Mouse (Mus musculus) MEL (cell line): ENCODE measurements around the gene Ccdc71. TPM values are rescaled to one million over a fixed set of nuclear protein-coding genes. Genes with fewer than 3 reads are reported as not detected.

Experiments used
- DNase-seq: peaks from one replicate; pipeline ENCODE4 v3.0.0; 2011; ENCODE audit warnings: low read depth, low spot score
- H3K27ac ChIP-seq: 2 replicates; pipeline ENCODE4 v1.5.1; 2012; ENCODE audit warnings: low read depth, mild to moderate bottlenecking, control low read depth, low read length, moderate library complexity; ENCODE audit not compliant: control insufficient read depth
- H3K27me3 ChIP-seq, 2 experiments: fragments of 150-350 bp in 1 of 2; sonication (generic) in 1 of 2; 2 replicates each; pipeline ENCODE4 v1.6.1; 2012; ENCODE audit warnings: low read length in 2 of 2, mild to moderate bottlenecking in 2 of 2, improper control_type of control experiment in 1 of 2, moderate library complexity in 1 of 2; ENCODE audit not compliant: insufficient read depth in 2 of 2, control insufficient read depth in 1 of 2
- H3K36me3 ChIP-seq, 2 experiments: 2 replicates each; pipeline ENCODE4 v1.6.1; 2012 to 2014; ENCODE audit warnings: low read length in 2 of 2, improper control_type of control experiment in 1 of 2, inconsistent platforms in 1 of 2, mild to moderate bottlenecking in 1 of 2; ENCODE audit not compliant: insufficient read depth in 2 of 2, control insufficient read depth in 1 of 2
- H3K4me1 ChIP-seq, 2 experiments: fragments of 150-350 bp in 1 of 2; sonication (generic) in 1 of 2; 2 replicates each; pipeline ENCODE4 v1.6.1; 2012; ENCODE audit warnings: low read length in 2 of 2, improper control_type of control experiment in 1 of 2, mild to moderate bottlenecking in 1 of 2; ENCODE audit not compliant: insufficient read depth in 2 of 2, control insufficient read depth in 1 of 2
- H3K4me3 ChIP-seq, 2 experiments: fragments of 150-350 bp in 1 of 2; sonication (generic) in 1 of 2; 2 replicates each; pipeline ENCODE4 v1.5.1; 2012; ENCODE audit warnings: low read depth in 2 of 2, low read length in 2 of 2, mild to moderate bottlenecking in 2 of 2, moderate library complexity in 2 of 2, control low read depth in 1 of 2, improper control_type of control experiment in 1 of 2; ENCODE audit not compliant: control insufficient read depth in 1 of 2, insufficient read depth in 1 of 2
- H3K79me2 ChIP-seq: 2 replicates; pipeline ENCODE4 v1.6.1; 2012; ENCODE audit warnings: mild to moderate bottlenecking, low read length, moderate library complexity; ENCODE audit not compliant: control insufficient read depth, poor library complexity, insufficient read depth
- H3K9ac ChIP-seq: 2 replicates; pipeline ENCODE4 v1.6.1; 2012; ENCODE audit warnings: low read depth, mild to moderate bottlenecking, control low read depth, low read length, moderate library complexity; ENCODE audit not compliant: control insufficient read depth, poor library complexity, severe bottlenecking
- H3K9me3 ChIP-seq: fragments of 150-350 bp; sonication (generic); replicated peaks from 2 replicates; pipeline ENCODE4 v1.6.1; 2012; ENCODE audit warnings: mild to moderate bottlenecking, low read length, improper control_type of control experiment, moderate library complexity; ENCODE audit not compliant: insufficient read depth
- BHLHE40 ChIP-seq: IDR thresholded peaks from 2 replicates; pipeline ENCODE4 v1.6.1; 2012; ENCODE audit warnings: low read depth, mild to moderate bottlenecking, inconsistent platforms, low read length, improper control_type of control experiment, borderline replicate concordance
- CHD2 ChIP-seq: IDR thresholded peaks from 2 replicates; pipeline ENCODE4 v1.6.1; 2011; ENCODE audit warnings: low read length, improper control_type of control experiment
- E2F4 ChIP-seq: IDR thresholded peaks from 2 replicates; pipeline ENCODE4 v1.6.1; 2011; ENCODE audit warnings: low read depth, low read length, improper control_type of control experiment, borderline replicate concordance
- EP300 ChIP-seq, 2 experiments: IDR thresholded peaks; 2 replicates each; pipeline ENCODE4 v1.6.1; 2011; ENCODE audit warnings: improper control_type of control experiment in 2 of 2, low read length in 2 of 2, low read depth in 1 of 2, mild to moderate bottlenecking in 1 of 2
- ETS1 ChIP-seq: IDR thresholded peaks from 2 replicates; pipeline ENCODE4 v1.6.1; 2012; ENCODE audit warnings: low read depth, mild to moderate bottlenecking, inconsistent platforms, low read length, improper control_type of control experiment, moderate library complexity
- GATA1 ChIP-seq: IDR thresholded peaks from 2 replicates; pipeline ENCODE4 v1.6.1; 2011; ENCODE audit warnings: low read depth, low read length, improper control_type of control experiment
- HCFC1 ChIP-seq: IDR thresholded peaks from 2 replicates; pipeline ENCODE4 v1.6.1; 2012; ENCODE audit warnings: low read depth, mild to moderate bottlenecking, inconsistent platforms, low read length, improper control_type of control experiment, moderate library complexity
- MAFK ChIP-seq: IDR thresholded peaks from 2 replicates; pipeline ENCODE4 v1.6.1; 2011; ENCODE audit warnings: low read depth, mild to moderate bottlenecking, low read length, improper control_type of control experiment, borderline replicate concordance
- MAX ChIP-seq: IDR thresholded peaks from 2 replicates; pipeline ENCODE4 v1.6.1; 2011; ENCODE audit warnings: low read length, improper control_type of control experiment
- MYB ChIP-seq: IDR thresholded peaks from 2 replicates; pipeline ENCODE4 v1.6.1; 2011; ENCODE audit warnings: mild to moderate bottlenecking, low read depth, low read length, improper control_type of control experiment
- MYC ChIP-seq: IDR thresholded peaks from 2 replicates; pipeline ENCODE4 v1.6.1; 2011; ENCODE audit warnings: low read depth, mild to moderate bottlenecking, low read length, improper control_type of control experiment, moderate library complexity
- NRF1 ChIP-seq: IDR thresholded peaks from 2 replicates; pipeline ENCODE4 v1.6.1; 2014; ENCODE audit warnings: low read depth, mild to moderate bottlenecking, inconsistent platforms, low read length, improper control_type of control experiment, moderate library complexity; ENCODE audit not compliant: poor library complexity, insufficient read depth, severe bottlenecking
- SMC3 ChIP-seq: IDR thresholded peaks from 2 replicates; pipeline ENCODE4 v1.6.1; 2011; ENCODE audit warnings: low read depth, low read length, improper control_type of control experiment
- USF1 ChIP-seq: IDR thresholded peaks from 2 replicates; pipeline ENCODE4 v1.6.1; 2014; ENCODE audit warnings: low read depth, mild to moderate bottlenecking, inconsistent platforms, low read length, improper control_type of control experiment, moderate library complexity
- polyA plus RNA-seq, 2 experiments: library from polyadenylated mRNA; stranded (reverse) in 1 of 2; unstranded in 1 of 2; fragments of >175 nt in 1 of 2; fragments of >200 nt in 1 of 2; gene quantifications; 2 replicates each; pipeline versions ENCODE4 v1.2.1 to v1.2.4; 2012; ENCODE audit warnings: low replicate concordance in 2 of 2, low read depth in 1 of 2; ENCODE audit not compliant: insufficient read length in 2 of 2, insufficient read depth in 1 of 2, missing spikeins in 1 of 2
- total RNA-seq: library from RNA; depleted of rRNA; stranded (reverse); fragments of 300-350 nt; gene quantifications from 2 replicates; pipeline ENCODE4 v1.2.3, GENCODE M21; 2012

The Ccdc71 gene
- total and polyA plus RNA-seq, 3 experiments = 23.1 to 39.9 TPM; not detected in 1

- H3K4me3 ChIP-seq = peak overlapping the region in 1 of 2 experiments; percentile 54; a peak in 2 of 4 replicates
- DNase-seq = peak; percentile 35
- no peak for TF ChIP-seq NRF1
- no peak for TF ChIP-seq CHD2
- TF ChIP-seq USF1 = no peak
- no peak for TF ChIP-seq EP300 (IDR thresholded peaks at IDR 0.05; ENCODE audit: low read depth in 1 of 2, low read length in 2 of 2)
- TF ChIP-seq MYB = no peak
- no peak for TF ChIP-seq HCFC1
- TF ChIP-seq GATA1 = no peak
- TF ChIP-seq MAFK = no peak
- no peak for TF ChIP-seq MAX
- no peak for TF ChIP-seq MYC
- TF ChIP-seq E2F4 = no peak
- TF ChIP-seq BHLHE40 = no peak
- H3K27ac ChIP-seq = no peak overlapping the region
- no peaks in the 10 kb centered on the region; a peak in 1 of 4 replicates for H3K36me3 ChIP-seq
- H3K9me3 ChIP-seq = no peaks in the 10 kb centered on the region
- no peaks in the 10 kb centered on the region for H3K27me3 ChIP-seq
- H3K4me1 ChIP-seq = peaks cover 0 to 2% of the 10 kb centered on the region in 2 experiments; a peak in 1 of 4 replicates
- H3K79me2 ChIP-seq = no peaks in the 10 kb centered on the region
- H3K9ac ChIP-seq = peak overlapping the region; percentile 45
These were observed 18.4 kb downstream of the Ccdc71 start for GRCm38 (mm10) chr9:108478638-108479156.

DNA sequence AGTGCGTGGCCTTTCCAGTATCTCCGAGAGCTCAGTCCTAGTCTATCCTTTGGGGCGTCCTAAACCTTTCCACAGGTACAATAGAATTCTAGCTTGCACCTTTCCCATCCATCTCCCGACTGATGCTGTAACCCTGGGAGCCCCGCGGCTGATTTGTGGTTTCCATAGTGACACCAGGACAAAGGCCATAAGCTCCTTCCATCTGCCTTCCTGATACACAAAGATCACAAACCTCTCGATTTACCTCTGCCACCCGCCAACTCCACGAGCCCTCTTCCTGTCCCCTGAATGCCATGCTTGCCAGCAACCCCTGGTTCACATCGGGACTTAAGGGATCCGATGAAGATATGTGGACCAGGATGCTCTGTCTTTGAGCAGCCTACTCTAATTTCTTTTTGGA is 18.9 kb downstream of the Ccdc71 start:
- Histone ChIP-seq H3K9me3 (no peaks in the 10 kb centered on the region), H3K9ac (no peak overlapping the region; the same call in 1 of the 2 replicates), H3K36me3 (no peaks in the 10 kb centered on the region; a peak in 1 of 4 replicates), H3K27ac (no peak overlapping the region), H3K27me3 (no peaks in the 10 kb centered on the region), H3K4me3 (no peak overlapping the region), H3K79me2 (no peaks in the 10 kb centered on the region), H3K4me1 (peaks cover 0 to 2% of the 10 kb centered on the region in 2 experiments; a peak in 1 of 4 replicates)
- DNase-seq = no peak
- TF ChIP-seq BHLHE40 = no peak
- no peak for TF ChIP-seq SMC3
- no peak for TF ChIP-seq MYC
- no peak for TF ChIP-seq ETS1
